ENCODE assay signal across 10 mouse cellular contexts in genomic region chr4:105575550-105575949, GRCm38 (mm10).
"Had no signal": no experiment of that assay in that cellular context is flagged by ENCODE, and none has a peak within 500 bp of the region (broad histone marks: within the 10 kb centered on the region; RNA-seq: fewer than 3 reads in every experiment).

No protein-coding gene starts in this region.

- DNase-seq: kidney, adult 8-10 months; lung, adult 18-20 months; right cerebral cortex, adult 18-20 months; right cerebral cortex, postnatal 25 days; thymus, postnatal 4 days had no signal

- H3K4me3 ChIP-seq: midbrain, embryonic 12.5 days; neural tube, embryonic 13.5 days had no signal

- H3K4me2 ChIP-seq: midbrain, embryonic 12.5 days; neural tube, embryonic 13.5 days had no signal

- H3K4me1 ChIP-seq: midbrain, embryonic 12.5 days; neural tube, embryonic 13.5 days had no signal

- H3K27ac ChIP-seq: liver, embryonic 14.5 days; midbrain, embryonic 12.5 days; neural tube, embryonic 13.5 days had no signal

- H3K36me3 ChIP-seq: midbrain, embryonic 12.5 days; neural tube, embryonic 13.5 days had no signal

- H3K9me3 ChIP-seq: midbrain, embryonic 12.5 days; neural tube, embryonic 13.5 days had no signal

- H3K9ac ChIP-seq: liver, embryonic 14.5 days; midbrain, embryonic 12.5 days; neural tube, embryonic 13.5 days had no signal

- ATAC-seq: intestine, embryonic 16.5 days; midbrain, embryonic 16.5 days had no signal

- H3K27me3 ChIP-seq: midbrain, embryonic 12.5 days; neural tube, embryonic 13.5 days had no signal
